Mouse (Mus musculus) bone marrow macrophage, adult 2 months (primary cell): ENCODE results near the gene Krt82. TPM values are rescaled to one million over a fixed set of nuclear protein-coding genes. Genes with fewer than 3 reads are reported as not detected.
A peak's percentile ranks its signal among the peaks of the same experiment; 100 is the strongest.

Experiments used
- H3K27ac ChIP-seq: 2 replicates; pipeline ENCODE4 v1.5.1; 2012; ENCODE audit warnings: low read depth, low read length; ENCODE audit not compliant: insufficient read depth
- H3K4me1 ChIP-seq: 2 replicates; pipeline ENCODE4 v1.6.1; 2012; ENCODE audit warnings: low read length; ENCODE audit not compliant: control insufficient read depth, insufficient read depth
- H3K4me3 ChIP-seq: 2 replicates; pipeline ENCODE4 v1.5.1; 2012; ENCODE audit warnings: mild to moderate bottlenecking, low read length, moderate library complexity; ENCODE audit not compliant: insufficient read depth
- CTCF ChIP-seq: IDR thresholded peaks from 2 replicates; pipeline ENCODE4 v1.5.1; 2012; ENCODE audit warnings: low read depth, mild to moderate bottlenecking, low read length, moderate library complexity
- POLR2A ChIP-seq: IDR thresholded peaks from 2 replicates; pipeline ENCODE4 v1.6.1; 2012; ENCODE audit warnings: mild to moderate bottlenecking, low read depth, low read length, borderline replicate concordance
- polyA plus RNA-seq: library from polyadenylated mRNA; stranded (reverse); fragments of >200 nt; gene quantifications from 2 replicates; pipeline ENCODE4 v1.2.4, GENCODE M21; 2012; ENCODE audit not compliant: missing spikeins, insufficient read depth, insufficient read length

The Krt82 gene
- polyA plus RNA-seq, result not detected in 2 replicates

- Histone ChIP-seq H3K4me3 (no peak within 1 kb of the TSS), H3K4me1 (no peaks in the 10 kb centered on the region), H3K27ac (no peak within 1 kb of the TSS)
- TF ChIP-seq CTCF, result no peak
- TF ChIP-seq POLR2A, result no peak
Measured at GRCm38 (mm10) chr15:101550567-101550966, at the start of gene Krt82. Krt82 (minus strand) TSS chr15:101550667.

- Histone ChIP-seq H3K4me3 (no peak overlapping the region), H3K4me1 (peaks cover 4% of the 10 kb centered on the region; the same call in 1 of the 2 replicates), H3K27ac (peak overlapping the region; percentile 6; the same call in 1 of the 2 replicates)
- TF ChIP-seq CTCF, result no peak
- TF ChIP-seq POLR2A, result no peak
Measured at GRCm38 (mm10) chr15:101599123-101599522, 48.7 kb upstream of the Krt82 start.

GRCm38 (mm10) chr15:101588216-101588615 lies 37.7 kb upstream of the Krt82 start:
- TF ChIP-seq POLR2A (no peak), CTCF (no peak)
- Histone ChIP-seq H3K4me3 (no peak overlapping the region), H3K4me1 (peaks cover 25% of the 10 kb centered on the region), H3K27ac (no peak overlapping the region)

- TF ChIP-seq POLR2A, result no peak
- no peak for TF ChIP-seq CTCF
Measured at GRCm38 (mm10) chr15:101584456-101584855, 34.0 kb upstream of the Krt82 start.

GRCm38 (mm10) chr15:101583211-101583965 lies 32.9 kb upstream of the Krt82 start:
- TF ChIP-seq CTCF (no peak), POLR2A (no peak)
- 0 out of 2 replicates have a peak overlapping the region, but pooled peaks have one; percentile 2 for H3K4me3 ChIP-seq
- H3K4me1 ChIP-seq, result peaks cover 36% of the 10 kb centered on the region
- H3K27ac ChIP-seq, result peak overlapping the region; percentile 82

More at GRCm38 (mm10) chr15:101584456-101584855, 34.0 kb upstream of the Krt82 start:
- Histone ChIP-seq H3K4me1 (peaks cover 42% of the 10 kb centered on the region), H3K27ac (0 out of 2 replicates have a peak overlapping the region, but pooled peaks have one; percentile 82), H3K4me3 (no peak overlapping the region)

GRCm38 (mm10) chr15:101581701-101582100 lies 31.2 kb upstream of the Krt82 start:
- H3K4me3 ChIP-seq, result no peak overlapping the region
- no peak overlapping the region for H3K27ac ChIP-seq
- peaks cover 36% of the 10 kb centered on the region for H3K4me1 ChIP-seq
- TF ChIP-seq POLR2A (no peak), CTCF (no peak)

GRCm38 (mm10) chr15:101575506-101575905 lies 25.0 kb upstream of the Krt82 start:
- no peak overlapping the region for H3K4me3 ChIP-seq
- peaks cover 2% of the 10 kb centered on the region; the same call in 1 of the 2 replicates for H3K4me1 ChIP-seq
- TF ChIP-seq POLR2A, result no peak
- TF ChIP-seq CTCF, result no peak
- no peak overlapping the region for H3K27ac ChIP-seq

- Histone ChIP-seq H3K27ac (no peak within 1 kb of the TSS), H3K4me1 (no peaks in the 10 kb centered on the region), H3K4me3 (no peak within 1 kb of the TSS)
- TF ChIP-seq POLR2A (no peak), CTCF (no peak)
Measured at GRCm38 (mm10) chr15:101573796-101574345, 23.4 kb upstream of the Krt82 start, which contains the start of gene Krt75. Krt75 (minus strand) TSS chr15:101573904.

GRCm38 (mm10) chr15:101567780-101568179 lies 17.3 kb upstream of the Krt82 start:
- no peak for TF ChIP-seq POLR2A
- no peak for TF ChIP-seq CTCF

GRCm38 (mm10) chr15:101562850-101563249 lies 12.4 kb upstream of the Krt82 start, which contains the start of gene Krt90:
Krt90 (minus strand) TSS chr15:101562950.
- no peak for TF ChIP-seq POLR2A
- Histone ChIP-seq H3K27ac (no peak within 1 kb of the TSS), H3K4me3 (no peak within 1 kb of the TSS), H3K4me1 (no peaks in the 10 kb centered on the region)

More at GRCm38 (mm10) chr15:101567780-101568179, 17.3 kb upstream of the Krt82 start:
- H3K27ac ChIP-seq, result no peak overlapping the region
- H3K4me1 ChIP-seq, result no peaks in the 10 kb centered on the region
- no peak overlapping the region for H3K4me3 ChIP-seq
